Mouse (Mus musculus) small intestine, adult 2 months (tissue): Measurements from ENCODE around the gene Arap2.

ENCODE experiments used
- CTCF ChIP-seq: fragments of 200-500 bp; IDR thresholded peaks from 2 replicates; pipeline ENCODE4 v1.5.1; 2012; ENCODE audit warnings: low read depth, mild to moderate bottlenecking, control low read depth, inconsistent platforms, low read length, moderate library complexity, mixed read lengths; ENCODE audit not compliant: insufficient replicate concordance, insufficient read length; ENCODE audit errors: extremely low read depth
- POLR2A ChIP-seq: fragments of 200-500 bp; IDR thresholded peaks from 2 replicates; pipeline ENCODE4 v1.6.1; 2012; ENCODE audit warnings: low read depth, mild to moderate bottlenecking, control low read depth, inconsistent platforms, low read length, moderate library complexity

- TF ChIP-seq CTCF, result no peak
- TF ChIP-seq POLR2A, result no peak
Observed at GRCm38 (mm10) chr5:62582643-62583042, 183.3 kb downstream of the Arap2 start.
